8 mouse cellular contexts compared by ENCODE assay signal in genomic region chr19:42752363-42752931, GRCm38 (mm10). TPM values are rescaled to one million over a fixed set of nuclear protein-coding genes. Genes with fewer than 3 reads are reported as not detected.
A peak's percentile ranks its signal among the peaks of the same experiment; 100 is the strongest.
DNase-seq lines count a peak whose midpoint lies in the region; ATAC-seq lines count a peak whose summit lies in the region.

Gene Pyroxd2, minus strand, starts transcription at chr19:42752775.

- H3K36me3 ChIP-seq in hindbrain, embryonic 13.5 days = no peaks in the 10 kb centered on the region

- H3K4me2 ChIP-seq in hindbrain, embryonic 13.5 days = peak within 1 kb of the TSS; percentile 58

- ATAC-seq in hindbrain, embryonic 13.5 days (ENCODE audit: low FRiP score) = peak; percentile 81

- peak; percentile 92 to 96 for DNase-seq in adrenal gland, adult (ENCODE audit: inconsistent age in 2 of 2, low spot score in 1 of 2)
- DNase-seq in cerebellum, postnatal 4 days (ENCODE audit: low spot score in 2 of 2) = peak; percentile 56 to 82
- DNase-seq in frontal cortex, postnatal 36 days (ENCODE audit: low spot score in 2 of 2) = peak; percentile 42 to 56
- peak; percentile 43 to 51 for DNase-seq in layer of hippocampus, postnatal 25 days (ENCODE audit: extremely low spot score in 1 of 2, low spot score in 1 of 2)
- peak; percentile 93 for DNase-seq in lung, postnatal 10 days
- DNase-seq in ovary, postnatal 36 days (ENCODE audit: low spot score) = peak; percentile 87
- peak; percentile 53 for DNase-seq in urinary bladder, adult 2 months (ENCODE audit: low spot score)

- 7% methylated on average over 22 of the region's 22 CpGs for WGBS in hindbrain, embryonic 13.5 days

- H3K9me3 ChIP-seq in hindbrain, embryonic 13.5 days = no peaks in the 10 kb centered on the region

- H3K27ac ChIP-seq in hindbrain, embryonic 13.5 days = peak within 1 kb of the TSS; percentile 78

- peaks cover 26% of the 10 kb centered on the region for H3K4me1 ChIP-seq in hindbrain, embryonic 13.5 days (replicated peaks)

- no peaks in the 10 kb centered on the region; the same call in 1 of the 2 replicates for H3K27me3 ChIP-seq in hindbrain, embryonic 13.5 days

- H3K4me3 ChIP-seq in hindbrain, embryonic 13.5 days = peak within 1 kb of the TSS; percentile 34

- H3K9ac ChIP-seq in hindbrain, embryonic 13.5 days = peak within 1 kb of the TSS; percentile 64

RNA-seq across cellular contexts. Expression of gene Pyroxd2, which starts in this region (rescaled TPM):
- 1.7 and 2.2 TPM in 2 replicates for polyA plus RNA-seq in hindbrain, embryonic 13.5 days (2015; fragmentation: Nextera tagmentation; extraction: Ambion mirVana)
- 1 to 10 TPM; 1.6 to 2.3 TPM for total RNA-seq in layer of hippocampus, postnatal 25 days (2021)
- polyA plus RNA-seq in urinary bladder, adult 2 months (2012; rRNA removed) = 7.2 and 9.0 TPM in 2 replicates

Comparison
In these comparisons a context has a peak if more than half of its experiments do, and no peak if none do; other contexts are left out.
1. Peak in every context shown above with its lines: DNase-seq, ATAC-seq, H3K4me3 ChIP-seq and H3K27ac ChIP-seq.